Mouse (Mus musculus) midbrain, embryonic 14.5 days (tissue): Measurements from ENCODE around the gene 4931406P16Rik. TPM values are rescaled to one million over a fixed set of nuclear protein-coding genes. Genes with fewer than 3 reads are reported as not detected.

Source experiments
- ATAC-seq: fragments of 200-750 bp; cut with Nextera tagmentation; 2 replicates; pipeline ENCODE4 v1.8.0; 2017; ENCODE audit warnings: moderate number of reproducible peaks, moderate library complexity; ENCODE audit not compliant: low FRiP score, low TSS enrichment
- DNase-seq: peaks from one replicate; pipeline ENCODE4 v3.0.0-alpha.2; 2015
- H3K27ac ChIP-seq: fragments of 300-500 bp; sonication (generic); replicated peaks from 2 replicates; pipeline ENCODE4 v1.5.1; 2014; ENCODE audit warnings: mild to moderate bottlenecking, low read depth, low read length, moderate library complexity
- H3K27me3 ChIP-seq: fragments of 300-500 bp; sonication (generic); 2 replicates; pipeline ENCODE4 v1.6.1; 2014; ENCODE audit warnings: low read length, control low read depth, mixed read lengths; ENCODE audit not compliant: control insufficient read depth, insufficient read depth
- H3K36me3 ChIP-seq: fragments of 300-500 bp; sonication (generic); 2 replicates; pipeline ENCODE4 v1.6.1; 2014; ENCODE audit warnings: low read length, control low read depth; ENCODE audit not compliant: control insufficient read depth, insufficient read depth
- H3K4me1 ChIP-seq: fragments of 300-500 bp; sonication (generic); 2 replicates; pipeline ENCODE4 v1.6.1; 2014; ENCODE audit warnings: mild to moderate bottlenecking, antibody characterized with exemption, low read length, control low read depth; ENCODE audit not compliant: control insufficient read depth, insufficient read depth
- H3K4me2 ChIP-seq: fragments of 300-500 bp; sonication (generic); 2 replicates; pipeline ENCODE4 v1.6.1; 2014; ENCODE audit warnings: mild to moderate bottlenecking, low read length, moderate library complexity
- H3K4me3 ChIP-seq: fragments of 300-500 bp; sonication (generic); replicated peaks from 2 replicates; pipeline ENCODE4 v1.5.1; 2014; ENCODE audit warnings: low read depth, low read length
- H3K9ac ChIP-seq: fragments of 300-500 bp; sonication (generic); replicated peaks from 2 replicates; pipeline ENCODE4 v1.6.1; 2014; ENCODE audit warnings: mild to moderate bottlenecking, low read length, moderate library complexity
- H3K9me3 ChIP-seq: fragments of 300-500 bp; sonication (generic); 2 replicates; pipeline ENCODE4 v1.6.1; 2016; ENCODE audit warnings: low read length, control low read depth, mixed read lengths; ENCODE audit not compliant: control insufficient read depth
- WGBS: fragments of 180-500 bp; shearing (Covaris S2); extraction: QIAGEN DNeasy Blood & Tissue Kit; methylation state at CpG from one replicate; pipeline ENCODE4 v1.1.7; 2014; 5-methylcytosine and 5-hydroxymethylcytosine counted together
- polyA plus RNA-seq: library from polyadenylated mRNA; unstranded; fragments of >200 nt; fragmentation: Nextera tagmentation; extraction: Ambion mirVana; gene quantifications from 2 replicates; pipeline ENCODE4 v1.2.1, GENCODE M21; 2014

The 4931406P16Rik gene
- 36.7 and 40.6 TPM in 2 replicates for polyA plus RNA-seq

DNA sequence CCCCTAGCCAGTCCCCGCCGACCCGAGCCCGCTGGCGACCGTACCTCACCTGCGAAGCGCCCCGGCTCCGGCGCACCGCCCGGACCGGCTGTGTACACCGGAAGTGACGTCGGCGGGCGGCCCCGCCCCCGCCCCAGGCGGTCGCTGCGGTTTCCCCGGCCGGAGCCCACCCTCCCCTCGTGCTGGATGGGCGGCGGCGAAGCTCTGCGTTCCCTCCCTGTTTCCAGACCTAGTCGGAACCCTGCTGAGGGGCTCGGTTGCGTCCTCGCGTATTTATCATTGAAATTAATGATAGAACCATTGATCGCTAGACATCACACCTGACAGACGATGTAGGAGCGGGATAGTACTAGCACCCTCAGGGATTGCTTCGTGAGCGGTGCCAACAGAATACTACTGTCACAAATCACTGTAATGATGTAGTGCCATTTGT lies at the start of gene 4931406P16Rik:
Gene 4931406P16Rik, minus strand, starts transcription at position 109 of the 433 bp plus-strand sequence.
- Histone ChIP-seq H3K27ac (peak within 1 kb of the TSS; percentile 91), H3K4me3 (peak within 1 kb of the TSS; percentile 87), H3K4me2 (peak within 1 kb of the TSS; percentile 77), H3K9me3 (no peaks in the 10 kb centered on the region), H3K27me3 (no peaks in the 10 kb centered on the region), H3K36me3 (no peaks in the 10 kb centered on the region), H3K9ac (peak within 1 kb of the TSS; percentile 94), H3K4me1 (peaks cover 6% of the 10 kb centered on the region; the same call in 1 of the 2 replicates)
- 0% methylated on average over 41 of the region's 41 CpGs for WGBS
- peak; percentile 94 for DNase-seq
- peak; percentile 97 for ATAC-seq

DNA sequence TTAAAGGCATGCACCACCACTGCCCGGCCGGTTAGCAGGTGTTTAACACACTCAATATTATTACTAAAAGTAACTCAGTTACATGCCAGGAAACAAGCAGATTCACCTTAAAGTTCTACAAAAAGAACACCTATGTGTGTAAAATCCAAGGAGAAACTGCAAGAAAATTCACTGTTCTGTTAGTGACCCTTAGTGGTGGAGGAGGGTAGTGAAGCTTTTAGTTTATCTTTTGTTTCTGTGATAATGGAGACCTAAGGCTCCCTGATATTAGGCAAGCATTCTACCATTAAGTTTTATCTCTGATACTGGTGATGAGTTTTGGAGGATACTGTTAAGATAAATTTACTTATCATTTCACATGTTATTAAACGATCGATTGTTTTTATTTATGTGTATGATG lies 42.3 kb upstream of the 4931406P16Rik start:
- no peaks in the 10 kb centered on the region for H3K27me3 ChIP-seq

GRCm38 (mm10) chr7:34351997-34352396 lies 38.6 kb upstream of the 4931406P16Rik start:
- Histone ChIP-seq H3K4me1 (no peaks in the 10 kb centered on the region), H3K4me2 (no peak overlapping the region), H3K9me3 (no peaks in the 10 kb centered on the region), H3K36me3 (peaks cover 83% of the 10 kb centered on the region), H3K27me3 (no peaks in the 10 kb centered on the region), H3K9ac (no peak overlapping the region), H3K4me3 (no peak overlapping the region), H3K27ac (no peak overlapping the region)
- WGBS, result 83% methylated on average over 1 of the region's 1 CpGs
- ATAC-seq (no peak), DNase-seq (peak; percentile 32)

More for the DNA sequence above, 42.3 kb upstream of the 4931406P16Rik start:
- no peaks in the 10 kb centered on the region for H3K9me3 ChIP-seq
- no peak overlapping the region for H3K9ac ChIP-seq
- no peak overlapping the region for H3K4me3 ChIP-seq
- H3K4me1 ChIP-seq, result no peaks in the 10 kb centered on the region
- peaks cover 65% of the 10 kb centered on the region for H3K36me3 ChIP-seq
- H3K4me2 ChIP-seq, result no peak overlapping the region
- DNase-seq (peak; percentile 70), ATAC-seq (no peak)
- WGBS, result 97% methylated on average over 4 of the region's 4 CpGs
- no peak overlapping the region for H3K27ac ChIP-seq

GRCm38 (mm10) chr7:34350166-34350565 lies 36.8 kb upstream of the 4931406P16Rik start:
- no peak overlapping the region for H3K27ac ChIP-seq
- peaks cover 85% of the 10 kb centered on the region for H3K36me3 ChIP-seq
- no peak overlapping the region for H3K9ac ChIP-seq
- ATAC-seq, result no peak
- WGBS, result 97% methylated on average over 5 of the region's 5 CpGs
- H3K4me2 ChIP-seq, result no peak overlapping the region
- H3K9me3 ChIP-seq, result no peaks in the 10 kb centered on the region
- no peaks in the 10 kb centered on the region for H3K27me3 ChIP-seq
- DNase-seq, result no peak
- H3K4me1 ChIP-seq, result no peaks in the 10 kb centered on the region
- H3K4me3 ChIP-seq, result no peak overlapping the region

- Histone ChIP-seq H3K4me1 (no peaks in the 10 kb centered on the region), H3K9me3 (no peaks in the 10 kb centered on the region), H3K27ac (no peak overlapping the region), H3K27me3 (no peaks in the 10 kb centered on the region), H3K36me3 (peaks cover 97% of the 10 kb centered on the region), H3K9ac (no peak overlapping the region), H3K4me2 (no peak overlapping the region), H3K4me3 (no peak overlapping the region)
- no peak for ATAC-seq
- no peak for DNase-seq
- WGBS, result 95% methylated on average over 1 of the region's 1 CpGs
These were observed 34.7 kb upstream of the 4931406P16Rik start for GRCm38 (mm10) chr7:34348011-34348410.

- no peak overlapping the region for H3K27ac ChIP-seq
- peaks cover 92% of the 10 kb centered on the region for H3K36me3 ChIP-seq
- no peaks in the 10 kb centered on the region for H3K27me3 ChIP-seq
- H3K4me3 ChIP-seq, result no peak overlapping the region
- 95% methylated on average over 3 of the region's 3 CpGs for WGBS
- no peaks in the 10 kb centered on the region for H3K9me3 ChIP-seq
- no peak overlapping the region for H3K4me2 ChIP-seq
- ATAC-seq (no peak), DNase-seq (no peak)
- no peaks in the 10 kb centered on the region for H3K4me1 ChIP-seq
- no peak overlapping the region for H3K9ac ChIP-seq
These were observed 33.7 kb upstream of the 4931406P16Rik start for GRCm38 (mm10) chr7:34347041-34347440.

- Histone ChIP-seq H3K4me2 (no peak overlapping the region), H3K4me3 (no peak overlapping the region), H3K4me1 (no peaks in the 10 kb centered on the region), H3K9me3 (no peaks in the 10 kb centered on the region), H3K27ac (no peak overlapping the region), H3K36me3 (peaks cover 92% of the 10 kb centered on the region), H3K27me3 (no peaks in the 10 kb centered on the region), H3K9ac (no peak overlapping the region)
- ATAC-seq (no peak), DNase-seq (no peak)
- 94% methylated on average over 4 of the region's 4 CpGs for WGBS
These were observed 33.2 kb upstream of the 4931406P16Rik start for GRCm38 (mm10) chr7:34346505-34346904.

GRCm38 (mm10) chr7:34342040-34342793 lies 28.9 kb upstream of the 4931406P16Rik start:
- H3K4me1 ChIP-seq, result no peaks in the 10 kb centered on the region

GRCm38 (mm10) chr7:34340841-34341240 lies 27.5 kb upstream of the 4931406P16Rik start:
- ATAC-seq, result no peak

More at GRCm38 (mm10) chr7:34342040-34342793, 28.9 kb upstream of the 4931406P16Rik start:
- H3K9ac ChIP-seq, result no peak overlapping the region
- H3K27ac ChIP-seq, result no peak overlapping the region
- H3K4me3 ChIP-seq, result no peak overlapping the region
- no peak for DNase-seq
- H3K27me3 ChIP-seq, result no peaks in the 10 kb centered on the region
- peaks cover 63% of the 10 kb centered on the region for H3K36me3 ChIP-seq
- no peak overlapping the region for H3K4me2 ChIP-seq
- WGBS, result 92% methylated on average over 10 of the region's 10 CpGs
- no peak for ATAC-seq
- H3K9me3 ChIP-seq, result no peaks in the 10 kb centered on the region

More at GRCm38 (mm10) chr7:34340841-34341240, 27.5 kb upstream of the 4931406P16Rik start:
- no peak for DNase-seq
- H3K27ac ChIP-seq, result no peak overlapping the region
- H3K4me2 ChIP-seq, result no peak overlapping the region
- H3K9me3 ChIP-seq, result no peaks in the 10 kb centered on the region
- H3K27me3 ChIP-seq, result no peaks in the 10 kb centered on the region
- peaks cover 51% of the 10 kb centered on the region for H3K36me3 ChIP-seq
- H3K4me1 ChIP-seq, result no peaks in the 10 kb centered on the region
- H3K9ac ChIP-seq, result no peak overlapping the region
- 94% methylated on average over 5 of the region's 5 CpGs for WGBS
- no peak overlapping the region for H3K4me3 ChIP-seq
